Comparison of ENCODE assay signal across 7 mouse cellular contexts in the genomic region with DNA sequence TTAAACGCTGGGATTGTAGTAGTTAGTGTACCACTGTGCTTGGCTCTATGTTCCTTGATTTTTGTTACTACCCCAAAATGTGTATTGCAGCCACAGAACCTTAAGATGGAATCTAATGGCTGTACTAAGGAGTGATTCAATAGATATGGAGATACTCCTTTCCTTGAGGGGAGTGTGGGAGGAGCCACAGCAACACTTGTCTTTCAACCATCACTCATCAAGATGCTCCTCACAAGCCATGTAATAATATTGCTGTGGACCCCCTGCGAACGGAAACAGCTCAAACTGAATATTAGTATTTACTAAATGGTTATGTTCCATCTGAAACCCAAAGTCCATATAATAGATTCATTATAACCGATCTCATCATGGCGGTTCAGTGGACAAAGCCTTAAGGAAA. TPM values are rescaled to one million over a fixed set of nuclear protein-coding genes. Genes with fewer than 3 reads are reported as not detected.
DNase-seq lines count a peak whose midpoint lies in the region; ATAC-seq and TF ChIP-seq lines count a peak whose summit lies in the region.

No protein-coding gene starts in this region.

- no peak for ATAC-seq in lung, postnatal 0 days
- no peak for ATAC-seq in embryonic facial prominence, embryonic 14.5 days (ENCODE audit: low read depth)
- no peak for ATAC-seq in limb, embryonic 15.5 days (ENCODE audit: insufficient number of reproducible peaks, low FRiP score, low TSS enrichment, low read depth)
- ATAC-seq in stomach, postnatal 0 days (ENCODE audit: low FRiP score, low TSS enrichment) = no peak

- 0 out of 2 replicates have a peak overlapping the region, but pooled peaks have one; percentile 100 for H3K27ac ChIP-seq in lung, postnatal 0 days (ENCODE audit: low read length)
- H3K27ac ChIP-seq in embryonic facial prominence, embryonic 14.5 days (replicated peaks; ENCODE audit: low read depth, low read length) = peak overlapping the region; percentile 99; the same call in 1 of the 2 replicates
- no peak overlapping the region; the same call in 1 of the 2 replicates for H3K27ac ChIP-seq in limb, embryonic 15.5 days
- peak overlapping the region; percentile 100 for H3K27ac ChIP-seq in stomach, postnatal 0 days (replicated peaks)

- H3K9me3 ChIP-seq in lung, postnatal 0 days (ENCODE audit: low read length) = no peaks in the 10 kb centered on the region
- H3K9me3 ChIP-seq in embryonic facial prominence, embryonic 14.5 days (ENCODE audit: control insufficient read depth, low read length) = no peaks in the 10 kb centered on the region
- no peaks in the 10 kb centered on the region for H3K9me3 ChIP-seq in limb, embryonic 15.5 days
- no peaks in the 10 kb centered on the region for H3K9me3 ChIP-seq in stomach, postnatal 0 days (ENCODE audit: control insufficient read depth, low read length)

- H3K4me3 ChIP-seq in lung, postnatal 0 days (ENCODE audit: low read depth, low read length) = peak overlapping the region; percentile 98
- H3K4me3 ChIP-seq in embryonic facial prominence, embryonic 14.5 days (ENCODE audit: low read depth, low read length) = peak overlapping the region; percentile 100
- H3K4me3 ChIP-seq in limb, embryonic 15.5 days = peak overlapping the region; percentile 97
- peak overlapping the region; percentile 98 for H3K4me3 ChIP-seq in stomach, postnatal 0 days (ENCODE audit: low read depth, low read length)

- H3K27me3 ChIP-seq in lung, postnatal 0 days (replicated peaks; ENCODE audit: insufficient read depth, low read length) = no peaks in the 10 kb centered on the region
- H3K27me3 ChIP-seq in embryonic facial prominence, embryonic 14.5 days (replicated peaks; ENCODE audit: control insufficient read depth, insufficient read depth, low read length) = no peaks in the 10 kb centered on the region
- no peaks in the 10 kb centered on the region for H3K27me3 ChIP-seq in limb, embryonic 15.5 days
- no peaks in the 10 kb centered on the region for H3K27me3 ChIP-seq in stomach, postnatal 0 days (ENCODE audit: control insufficient read depth, insufficient read depth, low read length)

- peak overlapping the region; percentile 89 for H3K4me2 ChIP-seq in lung, postnatal 0 days (replicated peaks; ENCODE audit: low read depth, low read length)
- H3K4me2 ChIP-seq in embryonic facial prominence, embryonic 14.5 days (ENCODE audit: low read depth, low read length) = peak overlapping the region; percentile 84
- peak overlapping the region; percentile 68 for H3K4me2 ChIP-seq in limb, embryonic 15.5 days
- peak overlapping the region; percentile 81 for H3K4me2 ChIP-seq in stomach, postnatal 0 days (replicated peaks; ENCODE audit: low read depth)

- peaks cover 13% of the 10 kb centered on the region for H3K4me1 ChIP-seq in lung, postnatal 0 days (ENCODE audit: insufficient read depth, low read depth, low read length)
- peaks cover 15% of the 10 kb centered on the region for H3K4me1 ChIP-seq in embryonic facial prominence, embryonic 14.5 days (ENCODE audit: control insufficient read depth, insufficient read depth, low read length)
- H3K4me1 ChIP-seq in limb, embryonic 15.5 days = peaks cover 26% of the 10 kb centered on the region
- H3K4me1 ChIP-seq in stomach, postnatal 0 days (replicated peaks; ENCODE audit: control insufficient read depth, insufficient read depth) = no peaks in the 10 kb centered on the region; the same call in 1 of the 2 replicates

- H3K9ac ChIP-seq in lung, postnatal 0 days (replicated peaks; ENCODE audit: low read depth) = peak overlapping the region; percentile 99
- peak overlapping the region; percentile 100 for H3K9ac ChIP-seq in embryonic facial prominence, embryonic 14.5 days (ENCODE audit: low read depth, low read length)
- peak overlapping the region; percentile 100 for H3K9ac ChIP-seq in limb, embryonic 15.5 days
- H3K9ac ChIP-seq in stomach, postnatal 0 days (ENCODE audit: low read length) = peak overlapping the region; percentile 100

- TF ChIP-seq EP300 in lung, postnatal 0 days (IDR thresholded peaks at IDR 0.05) = no peak
- TF ChIP-seq EP300 in stomach, postnatal 0 days (optimal IDR thresholded peaks at IDR 0.05) = no peak

- H3K36me3 ChIP-seq in lung, postnatal 0 days (ENCODE audit: insufficient read depth, low read length) = peaks cover 21% of the 10 kb centered on the region
- H3K36me3 ChIP-seq in embryonic facial prominence, embryonic 14.5 days (ENCODE audit: control insufficient read depth, insufficient read depth, low read length) = peaks cover 43% of the 10 kb centered on the region
- H3K36me3 ChIP-seq in limb, embryonic 15.5 days = peaks cover 36% of the 10 kb centered on the region
- H3K36me3 ChIP-seq in stomach, postnatal 0 days (ENCODE audit: control insufficient read depth, insufficient read depth, low read length) = peaks cover 13% of the 10 kb centered on the region

- 1% methylated on average over 5 of the region's 5 CpGs for WGBS in lung, postnatal 0 days
- 1% methylated on average over 5 of the region's 5 CpGs for WGBS in embryonic facial prominence, embryonic 14.5 days
- 3% methylated on average over 5 of the region's 5 CpGs for WGBS in limb, embryonic 15.5 days
- 2% methylated on average over 5 of the region's 5 CpGs for WGBS in stomach, postnatal 0 days

- no peak for TF ChIP-seq CTCF in lung, postnatal 0 days (IDR thresholded peaks at IDR 0.05)
- no peak for TF ChIP-seq CTCF in stomach, postnatal 0 days (IDR thresholded peaks at IDR 0.05; ENCODE audit: low read depth)

- DNase-seq in lung, postnatal 0 days (ENCODE audit: low spot score) = no peak
- DNase-seq in lung, postnatal 25 days (ENCODE audit: low spot score) = no peak
- DNase-seq in embryonic facial prominence, embryonic 14.5 days (ENCODE audit: low spot score) = no peak
- DNase-seq in stomach, postnatal 0 days (ENCODE audit: low spot score) = no peak
- DNase-seq in cerebellum, postnatal 36 days = no peak
- no peak for DNase-seq in adrenal gland, postnatal 36 days

RNA-seq across cellular contexts. Expression of a gene that starts 1.1 kb away (rescaled TPM):
- 165 and 171 TPM in 2 replicates for polyA plus RNA-seq in lung, postnatal 0 days (2015; fragmentation: Nextera tagmentation; extraction: Ambion mirVana)
- polyA plus RNA-seq in embryonic facial prominence, embryonic 14.5 days (2014; fragmentation: Nextera tagmentation; extraction: Ambion mirVana) = 292 and 321 TPM in 2 replicates
- 334 and 355 TPM in 2 replicates for polyA plus RNA-seq in limb, embryonic 15.5 days (2015; fragmentation: Nextera tagmentation; extraction: Ambion mirVana)
- 143 and 146 TPM in 2 replicates for polyA plus RNA-seq in stomach, postnatal 0 days (2015; fragmentation: Nextera tagmentation; extraction: Ambion mirVana)
- total RNA-seq in adrenal gland, postnatal 36 days (2021) = 100 to 1,000 TPM; 227 to 350 TPM

RNA-seq across cellular contexts. Expression of a gene that starts 24.1 kb away (rescaled TPM):
- polyA plus RNA-seq in lung, postnatal 0 days (2015; fragmentation: Nextera tagmentation; extraction: Ambion mirVana) = 28.6 and 32.2 TPM in 2 replicates
- 15.0 and 15.7 TPM in 2 replicates for polyA plus RNA-seq in embryonic facial prominence, embryonic 14.5 days (2014; fragmentation: Nextera tagmentation; extraction: Ambion mirVana)
- polyA plus RNA-seq in limb, embryonic 15.5 days (2015; fragmentation: Nextera tagmentation; extraction: Ambion mirVana) = 48.0 and 52.6 TPM in 2 replicates
- polyA plus RNA-seq in stomach, postnatal 0 days (2015; fragmentation: Nextera tagmentation; extraction: Ambion mirVana) = 10.7 and 10.8 TPM in 2 replicates
- 10 to 100 TPM; 49.4 to 69.6 TPM for total RNA-seq in adrenal gland, postnatal 36 days (2021)

RNA-seq across cellular contexts. Expression of a gene that starts 47.7 kb away (rescaled TPM):
- polyA plus RNA-seq in lung, postnatal 0 days (2015; fragmentation: Nextera tagmentation; extraction: Ambion mirVana) = 608 and 656 TPM in 2 replicates
- polyA plus RNA-seq in embryonic facial prominence, embryonic 14.5 days (2014; fragmentation: Nextera tagmentation; extraction: Ambion mirVana) = 130 and 144 TPM in 2 replicates
- 174 and 184 TPM in 2 replicates for polyA plus RNA-seq in limb, embryonic 15.5 days (2015; fragmentation: Nextera tagmentation; extraction: Ambion mirVana)
- polyA plus RNA-seq in stomach, postnatal 0 days (2015; fragmentation: Nextera tagmentation; extraction: Ambion mirVana) = 368 and 396 TPM in 2 replicates
- total RNA-seq in adrenal gland, postnatal 36 days (2021) = 100 to 1,000 TPM; 104 to 156 TPM

RNA-seq across cellular contexts. Expression of a gene that starts 58.0 kb away (rescaled TPM):
- polyA plus RNA-seq in lung, postnatal 0 days (2015; fragmentation: Nextera tagmentation; extraction: Ambion mirVana) = 80.5 and 83.3 TPM in 2 replicates
- polyA plus RNA-seq in embryonic facial prominence, embryonic 14.5 days (2014; fragmentation: Nextera tagmentation; extraction: Ambion mirVana) = 20.3 and 22.3 TPM in 2 replicates
- polyA plus RNA-seq in limb, embryonic 15.5 days (2015; fragmentation: Nextera tagmentation; extraction: Ambion mirVana) = 20.5 and 22.2 TPM in 2 replicates
- 20.2 and 22.2 TPM in 2 replicates for polyA plus RNA-seq in stomach, postnatal 0 days (2015; fragmentation: Nextera tagmentation; extraction: Ambion mirVana)
- 10 to 100 TPM; 35.1 to 38.5 TPM for total RNA-seq in adrenal gland, postnatal 36 days (2021)
